Mouse (Mus musculus) cerebellum, postnatal 4 days (tissue): ENCODE measurements around the gene Tprkb.
"Not testable (repeated sequence)": the region's sequence is repeated elsewhere in the genome, so short reads cannot be mapped to it uniquely, and the experiment has no call there.

Source experiments
- DNase-seq, 2 experiments: peaks; one replicate each; pipeline ENCODE4 v3.0.0; 2022; ENCODE audit warnings: low spot score in 2 of 2, mixed read lengths in 1 of 2

The Tprkb gene

GRCm38 (mm10) chr6:85972699-85973098, 61.0 kb downstream of the Tprkb start:
- DNase-seq, result no peak

GRCm38 (mm10) chr6:85973336-85973735, 61.7 kb downstream of the Tprkb start:
- no peak for DNase-seq

DNA sequence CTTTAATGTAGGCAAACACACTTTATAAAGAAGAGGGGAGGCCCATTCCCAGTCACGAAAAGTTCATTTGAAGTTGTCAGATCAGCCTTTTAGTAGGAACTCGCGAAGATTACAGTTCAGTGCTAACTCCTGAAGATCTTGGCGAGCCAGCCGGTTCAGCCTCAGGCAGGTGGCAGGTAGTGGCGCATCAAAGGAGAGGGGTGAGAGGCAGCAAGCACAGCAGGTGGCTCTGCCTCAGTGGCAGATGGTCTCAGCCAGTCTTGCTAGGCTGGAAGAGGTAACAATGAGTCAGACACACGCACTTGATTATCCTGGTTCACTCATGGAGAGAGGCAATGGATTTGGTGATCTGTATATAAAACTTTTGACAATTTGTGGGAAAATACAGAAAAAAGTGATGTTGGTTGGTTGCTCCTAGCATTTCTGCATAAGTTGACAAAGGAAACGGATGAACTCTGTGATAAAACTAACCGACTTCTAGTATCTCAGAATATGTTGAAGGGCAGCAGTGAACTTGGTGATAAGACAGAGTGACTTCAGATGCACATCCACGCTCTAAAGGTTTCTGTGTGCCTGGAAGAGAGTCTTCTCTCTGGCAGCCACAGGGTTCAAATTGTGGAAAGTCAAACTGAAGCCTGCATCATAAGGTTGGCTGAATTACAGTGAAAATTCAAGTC, 63.4 kb downstream of the Tprkb start:
- no peak for DNase-seq

GRCm38 (mm10) chr6:85975761-85976160, 64.1 kb downstream of the Tprkb start:
- DNase-seq, result no peak

GRCm38 (mm10) chr6:85976242-85976641, 64.6 kb downstream of the Tprkb start:
- no peak for DNase-seq

- not testable (repeated sequence) for DNase-seq
These were observed 67.1 kb downstream of the Tprkb start for GRCm38 (mm10) chr6:85978736-85979135.
